Mouse (Mus musculus) CH12.LX (cell line): Measurements from ENCODE around the gene Wfdc12. TPM values are rescaled to one million over a fixed set of nuclear protein-coding genes. Genes with fewer than 3 reads are reported as not detected.
"Not testable (repeated sequence)": the region's sequence is repeated elsewhere in the genome, so short reads cannot be mapped to it uniquely, and the experiment has no call there.

ENCODE experiments used
- DNase-seq: peaks from one replicate; pipeline ENCODE4 v3.0.0-alpha.2; 2013; ENCODE audit errors: extremely low read depth
- H3K27ac ChIP-seq: 2 replicates; pipeline ENCODE4 v1.5.1; 2012; ENCODE audit warnings: low read depth, mild to moderate bottlenecking, control low read depth, moderate library complexity; ENCODE audit not compliant: insufficient read depth
- H3K27me3 ChIP-seq: replicated peaks from 2 replicates; pipeline ENCODE3; 2012; ENCODE audit warnings: inconsistent platforms
- H3K36me3 ChIP-seq, 2 experiments: replicated peaks in 1 of 2; 2 replicates each; pipeline versions ENCODE3 to v1.6.1; 2012; ENCODE audit warnings: inconsistent platforms in 1 of 2, low read length in 1 of 2, mild to moderate bottlenecking in 1 of 2, mixed read lengths in 1 of 2, moderate library complexity in 1 of 2; ENCODE audit not compliant: control insufficient read depth in 1 of 2, insufficient read depth in 1 of 2
- H3K4me1 ChIP-seq, 2 experiments: 2 replicates each; pipeline ENCODE4 v1.6.1; 2012; ENCODE audit warnings: inconsistent platforms in 1 of 2, moderate library complexity in 1 of 2; ENCODE audit not compliant: insufficient read depth in 2 of 2, control insufficient read depth in 1 of 2
- H3K4me2 ChIP-seq: 2 replicates; pipeline ENCODE4 v1.6.1; 2012; ENCODE audit warnings: low read depth, mild to moderate bottlenecking, control low read depth; ENCODE audit not compliant: poor library complexity, insufficient read depth, severe bottlenecking
- H3K4me3 ChIP-seq, 3 experiments: fragments of 150-350 bp in 1 of 3; sonication (generic) in 1 of 3; replicated peaks in 1 of 3; 2 replicates each; pipeline versions ENCODE3 to v1.5.1; 2011 to 2012; ENCODE audit warnings: low read depth in 2 of 3, low read length in 2 of 3, mild to moderate bottlenecking in 2 of 3, moderate library complexity in 2 of 3, control low read depth in 1 of 3, improper control_type of control experiment in 1 of 3, inconsistent platforms in 1 of 3, mixed read lengths in 1 of 3; ENCODE audit not compliant: poor library complexity in 1 of 3
- H3K79me2 ChIP-seq: replicated peaks from 2 replicates; pipeline ENCODE4 v1.6.1; 2012; ENCODE audit warnings: mild to moderate bottlenecking, moderate library complexity; ENCODE audit not compliant: control insufficient read depth, poor library complexity, insufficient read depth, severe bottlenecking; ENCODE audit errors: extremely low read depth
- H3K9ac ChIP-seq: 2 replicates; pipeline ENCODE4 v1.6.1; 2012; ENCODE audit warnings: low read depth, mild to moderate bottlenecking, control low read depth, moderate library complexity; ENCODE audit not compliant: insufficient read depth
- H3K9me3 ChIP-seq: replicated peaks from 2 replicates; pipeline ENCODE3; 2012; ENCODE audit warnings: low read length, inconsistent platforms, mixed read lengths
- CHD1 ChIP-seq: IDR thresholded peaks from 2 replicates; pipeline ENCODE4 v1.6.1; 2012; ENCODE audit warnings: low read depth, low read length, improper control_type of control experiment, inconsistent platforms
- ETS1 ChIP-seq: conservative IDR thresholded peaks from 2 replicates; pipeline ENCODE4 v1.6.1; 2012; ENCODE audit warnings: low read depth, mild to moderate bottlenecking, inconsistent platforms, low read length, improper control_type of control experiment, moderate library complexity
- HCFC1 ChIP-seq: IDR thresholded peaks from 2 replicates; pipeline ENCODE4 v1.6.1; 2012; ENCODE audit warnings: low read depth, mild to moderate bottlenecking, inconsistent platforms, low read length, improper control_type of control experiment
- IRF4 ChIP-seq: IDR thresholded peaks from 2 replicates; pipeline ENCODE4 v1.6.1; 2014; ENCODE audit warnings: low read depth, mild to moderate bottlenecking, inconsistent platforms, low read length, improper control_type of control experiment
- JUND ChIP-seq: conservative IDR thresholded peaks from 2 replicates; pipeline ENCODE4 v1.6.1; 2011; ENCODE audit warnings: low read depth, low read length, improper control_type of control experiment
- MAZ ChIP-seq: IDR thresholded peaks from 2 replicates; pipeline ENCODE4 v1.6.1; 2012; ENCODE audit warnings: low read depth, mild to moderate bottlenecking, inconsistent platforms, low read length, improper control_type of control experiment, moderate library complexity
- NELFE ChIP-seq: IDR thresholded peaks from 2 replicates; pipeline ENCODE4 v1.6.1; 2011; ENCODE audit warnings: low read depth, low read length, improper control_type of control experiment
- RAD21 ChIP-seq: IDR thresholded peaks from 2 replicates; pipeline ENCODE4 v1.6.1; 2011; ENCODE audit warnings: low read depth, mild to moderate bottlenecking, low read length, improper control_type of control experiment, moderate library complexity
- SIN3A ChIP-seq: IDR thresholded peaks from 2 replicates; pipeline ENCODE4 v1.6.1; 2012; ENCODE audit warnings: low read length, improper control_type of control experiment, inconsistent platforms
- UBTF ChIP-seq: IDR thresholded peaks from 2 replicates; pipeline ENCODE4 v1.6.1; 2012; ENCODE audit warnings: low read depth, mild to moderate bottlenecking, inconsistent platforms, low read length, improper control_type of control experiment, moderate library complexity
- ZC3H11A ChIP-seq: IDR thresholded peaks from 2 replicates; pipeline ENCODE4 v1.6.1; 2012; ENCODE audit warnings: low read depth, mild to moderate bottlenecking, inconsistent platforms, low read length, improper control_type of control experiment
- ZNF384 ChIP-seq: IDR thresholded peaks from 2 replicates; pipeline ENCODE4 v1.6.1; 2012; ENCODE audit warnings: low read depth, low read length, improper control_type of control experiment, inconsistent platforms
- dilution Hi-C: fragments of 300-500 bp; cut with MboI; formaldehyde crosslinking; loops from 2 replicates; pipeline ENCODE4 v1.14.3; 2020; ENCODE audit warnings: low sequenced_read_pairs; ENCODE audit not compliant: extremely low pct_unique_long_range_greater_than_20kb, extremely low pct_ligation_motif_present
- in situ Hi-C: fragments of 300-500 bp; cut with MboI; formaldehyde crosslinking; loops from 3 replicates; pipeline ENCODE4 v1.14.3; 2019; ENCODE audit warnings: low sequenced_read_pairs, low pct_ligation_motif_present, low pct_unique_long_range_greater_than_20kb, mixed read lengths
- polyA plus RNA-seq: library from polyadenylated mRNA; unstranded; fragments of >175 nt; gene quantifications from 2 replicates; pipeline ENCODE4 v1.2.1, GENCODE M21; 2012; ENCODE audit warnings: low read depth; ENCODE audit not compliant: insufficient read length
- total RNA-seq, 2 experiments: library from RNA; depleted of rRNA; stranded (reverse); fragments of 300-350 nt in 1 of 2; fragments of >200 nt in 1 of 2; gene quantifications; 2 replicates each; pipeline ENCODE4 v1.2.3; 2012 to 2014

The Wfdc12 gene
- total and polyA plus RNA-seq, 3 experiments, result not detected

DNA sequence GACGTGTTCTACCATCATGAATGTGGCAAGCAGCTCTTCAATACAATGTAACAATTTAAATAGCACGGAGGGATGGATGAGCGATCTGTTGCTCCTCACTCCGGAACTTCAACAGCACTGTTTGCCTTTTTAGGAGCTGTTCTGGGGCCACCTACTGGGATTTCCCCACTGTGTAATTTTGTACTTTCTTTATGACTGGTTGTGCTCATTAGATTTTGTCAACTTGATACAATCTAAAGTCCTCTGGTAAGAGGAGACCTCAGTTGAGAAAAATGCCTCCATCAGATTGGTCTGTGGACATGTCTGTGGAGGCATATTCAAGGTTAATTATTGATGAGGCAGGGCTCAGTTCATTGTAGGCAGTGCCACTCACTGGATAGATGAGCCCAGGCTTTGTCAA, 20.5 kb upstream of the Wfdc12 start (continued):
- TF ChIP-seq ZNF384 (no peak), NELFE (no peak), UBTF (no peak), ETS1 (peak; percentile 71), MAZ (no peak)

- H3K36me3 ChIP-seq, result no peaks in the 10 kb centered on the region
- peaks cover 9 to 20% of the 10 kb centered on the region in 2 experiments; a peak in 3 of 4 replicates for H3K4me1 ChIP-seq
- no peak overlapping the region for H3K27ac ChIP-seq
- no peaks in the 10 kb centered on the region for H3K79me2 ChIP-seq
- in situ Hi-C loops, result no loop called here
- no peak for DNase-seq
- no peak overlapping the region for H3K4me2 ChIP-seq
- dilution Hi-C loops, result no loop called here
- H3K9me3 ChIP-seq, result peaks cover 2% of the 10 kb centered on the region
- no peak for TF ChIP-seq RAD21
- TF ChIP-seq IRF4, result no peak
- no peak for TF ChIP-seq SIN3A
- TF ChIP-seq ZC3H11A, result no peak
- TF ChIP-seq HCFC1, result no peak
- TF ChIP-seq UBTF, result no peak
- no peak for TF ChIP-seq NELFE
- no peak for TF ChIP-seq ETS1
- TF ChIP-seq CHD1, result no peak
- H3K9ac ChIP-seq, result no peak overlapping the region
- no peak overlapping the region for H3K4me3 ChIP-seq
- H3K27me3 ChIP-seq, result no peaks in the 10 kb centered on the region
Observed at GRCm38 (mm10) chr2:164206676-164207075, 16.3 kb upstream of the Wfdc12 start.

GRCm38 (mm10) chr2:164206011-164206410, 15.6 kb upstream of the Wfdc12 start:
- dilution Hi-C loops, result not testable (repeated sequence)

DNA sequence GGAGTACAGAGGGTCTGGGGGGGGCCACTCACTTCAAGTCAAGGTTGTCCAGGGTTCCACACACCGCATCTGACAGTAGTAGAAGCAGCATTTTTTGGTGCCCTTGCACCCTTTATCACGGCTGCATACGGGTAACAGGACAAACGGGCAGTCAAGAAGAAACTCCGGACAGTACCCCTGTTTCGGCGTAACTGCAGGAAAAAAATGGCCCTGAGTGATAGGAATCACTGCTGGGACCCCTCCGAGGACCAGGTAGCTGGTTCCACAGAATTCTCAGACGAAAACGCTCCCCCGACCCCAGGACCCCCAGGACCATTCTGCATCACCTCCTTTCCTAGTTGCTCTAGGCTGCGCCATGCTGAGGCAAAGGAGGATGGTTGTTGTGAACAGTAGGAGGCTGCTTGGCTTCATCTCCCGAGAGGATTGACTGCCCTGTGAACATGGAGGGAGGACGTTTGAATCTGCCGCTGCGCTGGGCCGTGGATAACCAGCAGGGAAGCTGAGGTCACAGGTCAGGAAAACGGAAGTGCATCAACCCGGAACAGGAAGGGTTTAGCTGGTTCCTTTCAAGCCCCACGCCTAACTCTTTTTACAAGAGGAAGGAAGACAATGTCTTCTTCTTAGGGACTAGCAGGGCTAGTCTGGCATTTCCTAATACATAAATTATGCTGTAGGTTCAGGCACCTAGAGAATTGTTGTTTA, 9.4 kb upstream of the Wfdc12 start, which contains the start of gene Wfdc15a:
Gene Wfdc15a (minus strand): TSS at position 505 of the 702 bp plus-strand sequence.
- no peaks in the 10 kb centered on the region for H3K79me2 ChIP-seq
- no peaks in the 10 kb centered on the region for H3K9me3 ChIP-seq
- in situ Hi-C loops, result no loop called here
- H3K4me3 ChIP-seq, result no peak within 1 kb of the TSS
- no peaks in the 10 kb centered on the region for H3K36me3 ChIP-seq
- H3K9ac ChIP-seq, result no peak within 1 kb of the TSS
- dilution Hi-C loops, result no loop called here
- no peak within 1 kb of the TSS for H3K27ac ChIP-seq
- no peaks in the 10 kb centered on the region for H3K27me3 ChIP-seq
- H3K4me1 ChIP-seq, result peaks cover 11 to 25% of the 10 kb centered on the region in 2 experiments
- DNase-seq, result no peak
- H3K4me2 ChIP-seq, result no peak within 1 kb of the TSS
- no peak for TF ChIP-seq UBTF
- no peak for TF ChIP-seq JUND
- no peak for TF ChIP-seq NELFE

More at GRCm38 (mm10) chr2:164206011-164206410, 15.6 kb upstream of the Wfdc12 start:
- DNase-seq, in situ Hi-C loops, H3K79me2 ChIP-seq, H3K9ac ChIP-seq, H3K27ac ChIP-seq, H3K4me3 ChIP-seq, H3K4me2 ChIP-seq, H3K36me3 ChIP-seq, H3K9me3 ChIP-seq, H3K27me3 ChIP-seq: not testable (repeated sequence)
- H3K4me1 ChIP-seq, result peaks cover 9 to 17% of the 10 kb centered on the region in 2 experiments; a peak in 3 of 4 replicates
